Mouse (Mus musculus) left cerebral cortex, postnatal 14 days (tissue): ENCODE data around the gene Sdk2. TPM values are rescaled to one million over a fixed set of nuclear protein-coding genes. Genes with fewer than 3 reads are reported as not detected.
A peak's percentile ranks its signal among the peaks of the same experiment; 100 is the strongest.

Source experiments
- DNase-seq, 2 experiments: peaks; one replicate each; pipeline ENCODE4 v3.0.0; 2021 to 2022; ENCODE audit warnings: low spot score in 2 of 2, mixed read lengths in 1 of 2
- intact Hi-C: fragments of 180-260 bp; cut with DNase I; formaldehyde crosslinking; loops from one replicate; pipeline ENCODE4 v1.15.1; 2025
- long read RNA-seq, 2 experiments: library from polyadenylated mRNA; stranded (forward); transcript quantifications; one replicate each; pipeline ENCODE4 v2.0.0; 2021
- total RNA-seq, 2 experiments: library from RNA; stranded (reverse); gene quantifications; 2 replicates each; pipeline ENCODE4 v1.2.3; 2021

The Sdk2 gene
- 10 to 100 TPM; 34.7 to 44.8 TPM for total RNA-seq
- long read RNA-seq, experiment 1, partial matches to known transcripts, result 3 of 8 reads
- long read RNA-seq, experiment 1, other reads (novel, unspliced or antisense), result 5 of 8 reads
- long read RNA-seq, experiment 2, partial matches to known transcripts, result 0 of 4 reads
- long read RNA-seq, experiment 2, other reads (novel, unspliced or antisense), result 4 of 4 reads

- intact Hi-C loops, result loop anchor here (2.0 to 5.0 kb wide), 5 partner anchors 118 to 570 kb away; no protein-coding TSS in a partner anchor
- peak; percentile 78 to 85 for DNase-seq
Measured at GRCm38 (mm10) chr11:114066951-114067762, at the start of gene Sdk2. TSS of gene Sdk2 (minus strand) at chr11:114067046.

DNA sequence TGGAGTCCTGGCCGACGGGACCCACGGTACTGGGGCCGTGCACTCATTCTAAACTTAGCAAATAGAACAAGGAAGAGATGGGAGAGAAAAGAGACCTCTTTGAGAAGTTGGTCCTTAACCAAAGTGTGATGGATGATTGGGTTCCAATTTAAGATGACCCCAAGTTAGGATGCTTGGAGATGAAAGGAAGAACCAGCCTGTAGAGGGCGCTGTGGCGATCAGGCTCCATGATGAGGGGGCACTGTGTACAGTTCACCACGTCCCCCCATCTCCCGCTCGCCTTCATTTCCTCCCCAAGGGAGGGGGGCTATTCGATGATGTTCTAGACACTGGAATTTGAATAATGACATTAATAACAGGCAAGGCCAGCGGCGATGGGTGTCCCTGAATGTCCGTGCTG lies 48.2 kb upstream of the Sdk2 start:
- no peak for DNase-seq
- intact Hi-C loops, result no loop called here

- intact Hi-C loops, result no loop called here
- no peak for DNase-seq
Measured at GRCm38 (mm10) chr11:114114674-114115073, 47.8 kb upstream of the Sdk2 start.

GRCm38 (mm10) chr11:114110851-114111250 lies 44.0 kb upstream of the Sdk2 start:
- no peak for DNase-seq
- intact Hi-C loops, result no loop called here

DNA sequence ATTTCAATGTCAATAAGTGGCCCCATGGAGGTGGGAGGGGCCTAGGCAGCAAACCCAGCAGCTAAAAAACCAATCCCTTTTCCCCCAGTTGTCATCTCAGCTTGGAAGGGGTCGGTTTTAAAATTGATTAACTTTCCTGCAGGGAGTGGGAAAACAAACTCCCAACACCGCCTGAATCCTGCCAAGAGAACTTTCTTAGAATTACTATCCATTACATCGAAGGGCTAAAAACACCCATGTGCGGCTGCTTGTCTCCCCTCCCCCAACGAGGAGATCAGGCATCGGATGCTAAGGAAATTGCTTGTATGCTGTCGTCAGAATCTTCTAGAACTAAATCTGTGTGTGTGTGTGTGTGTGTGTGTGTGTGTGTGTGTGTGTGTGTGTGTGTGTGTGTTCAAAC lies 26.8 kb upstream of the Sdk2 start:
- intact Hi-C loops, result no loop called here
- no peak for DNase-seq

GRCm38 (mm10) chr11:114093175-114093574 lies 26.3 kb upstream of the Sdk2 start:
- DNase-seq, result no peak
- intact Hi-C loops, result no loop called here

- DNase-seq, result no peak
- intact Hi-C loops, result no loop called here
Measured at GRCm38 (mm10) chr11:114080606-114081005, 13.8 kb upstream of the Sdk2 start.

DNA sequence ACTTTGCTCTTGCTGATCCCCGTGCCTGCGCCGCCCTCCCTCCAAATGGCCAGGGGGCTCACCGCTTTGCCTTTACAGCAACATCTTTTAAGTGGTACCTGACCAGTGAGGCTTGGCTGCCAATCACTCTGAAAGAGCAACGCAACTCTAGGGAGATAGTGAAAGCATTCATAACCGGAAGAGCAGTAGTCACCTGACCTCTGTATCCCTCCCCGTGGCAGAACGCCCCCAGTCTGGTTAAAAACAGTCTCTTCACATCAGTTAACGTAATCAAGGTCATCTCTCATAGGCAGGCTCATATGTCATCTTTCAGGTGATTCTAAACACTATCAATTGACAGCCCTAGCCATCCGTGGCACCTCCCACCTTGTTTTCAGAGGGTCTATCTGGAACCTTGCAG lies 5.8 kb upstream of the Sdk2 start:
- DNase-seq, result no peak
- intact Hi-C loops, result no loop called here

- intact Hi-C loops, result no loop called here
Measured at GRCm38 (mm10) chr11:114071998-114072397, 5.2 kb upstream of the Sdk2 start.

DNA sequence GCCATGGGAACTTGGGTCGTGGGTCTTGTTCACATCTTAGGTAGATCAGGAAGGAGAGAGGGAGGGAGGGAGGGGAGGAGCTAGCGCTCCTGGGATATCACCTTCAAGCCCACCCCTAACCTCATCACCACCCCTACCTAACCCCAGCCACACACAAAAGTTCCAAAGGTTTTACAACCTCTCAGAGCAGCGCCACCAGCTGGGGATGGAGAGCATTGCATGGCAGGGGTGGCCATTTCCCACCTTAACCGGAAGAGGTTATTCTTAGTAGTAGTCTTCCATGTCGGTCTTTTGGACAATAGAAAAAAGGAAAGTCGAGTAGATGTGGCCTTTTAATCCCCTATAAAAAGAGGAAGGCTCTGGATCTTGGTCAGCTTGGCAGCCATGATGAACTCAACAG lies 4.0 kb upstream of the Sdk2 start:
- DNase-seq, result no peak
- intact Hi-C loops, result no loop called here

More at GRCm38 (mm10) chr11:114071998-114072397, 5.2 kb upstream of the Sdk2 start:
- peak in 1 of 2 experiments; percentile 55 for DNase-seq

DNA sequence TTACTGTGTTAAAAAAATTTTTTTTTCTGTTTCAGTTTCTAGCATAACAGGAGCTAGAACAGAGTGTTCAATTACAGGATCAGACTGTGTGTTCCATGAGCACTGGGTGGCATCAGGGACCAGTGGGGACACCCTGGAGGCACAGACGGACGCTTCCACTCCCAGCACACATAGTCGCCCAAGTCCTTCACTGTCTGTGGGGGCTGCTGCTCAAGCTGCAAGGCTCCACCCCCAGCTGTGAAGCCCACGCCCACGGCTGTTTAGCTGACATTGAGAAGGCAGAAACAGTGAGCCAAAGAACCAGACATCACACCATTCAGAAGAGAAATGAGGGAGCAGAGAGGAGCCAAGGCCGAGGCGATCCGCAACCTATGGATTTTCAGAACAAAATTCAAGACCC lies 3.3 kb upstream of the Sdk2 start:
- intact Hi-C loops, result no loop called here
- peak in 1 of 2 experiments; percentile 33 for DNase-seq

DNA sequence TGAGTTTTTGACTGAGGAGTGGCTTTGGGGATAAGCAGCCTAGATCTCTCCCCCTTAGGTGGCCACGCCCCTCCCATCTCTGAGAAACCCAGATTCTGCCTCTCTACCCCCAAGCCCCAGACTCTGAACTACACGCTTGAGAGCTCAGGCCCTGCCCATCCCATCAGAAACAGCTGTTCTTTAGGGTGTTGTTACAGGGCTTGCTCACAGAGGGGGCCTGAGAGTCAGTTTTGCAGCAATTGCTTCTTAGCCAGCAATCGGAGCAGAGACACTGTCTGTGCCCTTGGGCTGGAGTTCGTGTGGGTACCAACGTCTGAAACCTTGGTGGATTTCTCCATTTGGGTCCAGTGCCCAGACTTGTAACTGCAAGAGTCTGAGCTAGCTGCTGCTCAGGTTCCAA lies 1.5 kb upstream of the Sdk2 start:
- intact Hi-C loops, result loop anchor here (5.0 kb wide), 4 partner anchors 129 to 569 kb away; no protein-coding TSS in a partner anchor
- peak; percentile 51 to 72 for DNase-seq

- intact Hi-C loops, result loop anchor here (2.0 to 5.0 kb wide), 5 partner anchors 118 to 571 kb away; no protein-coding TSS in a partner anchor
- DNase-seq, result no peak
Measured at GRCm38 (mm10) chr11:114066098-114066950, 522 bp downstream of the Sdk2 start.

- intact Hi-C loops, result loop anchor here (5.0 kb wide), 4 partner anchors 132 to 572 kb away; no protein-coding TSS in a partner anchor
Measured at GRCm38 (mm10) chr11:114065596-114065995, 1.2 kb downstream of the Sdk2 start.

GRCm38 (mm10) chr11:114064871-114065388 lies 1.9 kb downstream of the Sdk2 start:
- intact Hi-C loops, result loop anchor here (5.0 kb wide), 4 partner anchors 132 to 572 kb away; no protein-coding TSS in a partner anchor
- no peak for DNase-seq

More at GRCm38 (mm10) chr11:114065596-114065995, 1.2 kb downstream of the Sdk2 start:
- DNase-seq, result no peak

DNA sequence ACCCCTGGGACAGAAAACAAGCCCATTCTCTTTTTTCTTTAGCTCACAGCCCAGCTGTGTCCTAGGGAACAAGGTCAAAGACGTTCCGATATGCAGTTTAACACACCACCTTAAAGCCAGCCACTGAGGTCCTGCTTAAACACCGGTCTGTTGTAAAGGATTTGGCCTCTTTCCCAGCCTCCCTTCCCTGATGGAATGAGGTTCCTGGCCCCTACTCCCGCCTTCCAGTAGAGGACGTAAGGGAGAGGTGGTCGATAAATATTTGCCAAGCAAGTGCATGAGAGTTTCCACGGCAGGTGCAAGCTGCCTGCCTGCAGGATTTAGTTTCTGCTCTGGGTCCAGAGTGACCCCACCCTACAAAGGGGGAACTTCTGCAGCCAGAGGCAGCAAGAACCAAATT lies 4.9 kb downstream of the Sdk2 start:
- DNase-seq, result no peak

DNA sequence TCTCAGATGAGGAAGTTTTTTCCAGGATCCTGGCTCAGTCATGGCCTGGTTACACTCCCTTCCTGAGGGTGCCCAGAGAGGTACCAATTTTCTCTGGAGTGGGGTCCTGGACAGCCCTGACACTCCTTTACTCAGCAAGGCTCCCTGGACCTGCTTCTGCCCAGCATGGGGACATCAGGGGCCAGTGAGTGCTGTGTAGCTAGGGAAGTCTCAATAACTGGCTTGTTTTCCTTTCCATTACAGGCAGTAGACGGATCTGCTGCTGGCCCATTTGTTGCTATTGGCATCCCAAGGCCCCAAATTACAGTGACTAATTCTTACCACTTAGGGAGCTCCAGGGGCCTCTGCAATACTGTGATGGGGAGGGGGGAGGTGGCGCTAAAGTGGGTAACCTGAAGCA lies 5.6 kb downstream of the Sdk2 start:
- no peak for DNase-seq
- intact Hi-C loops, result no loop called here

More for the DNA sequence above, 4.9 kb downstream of the Sdk2 start:
- intact Hi-C loops, result no loop called here

- no peak for DNase-seq
- intact Hi-C loops, result no loop called here
Measured at GRCm38 (mm10) chr11:114056351-114056750, 10.5 kb downstream of the Sdk2 start.

- intact Hi-C loops, result no loop called here
- no peak for DNase-seq
Measured at GRCm38 (mm10) chr11:114054581-114055315, 12.1 kb downstream of the Sdk2 start.
